Mouse (Mus musculus): ENCODE results near the gene Bach2.

The Bach2 gene

GRCm38 (mm10) chr4:32238366-32238854, at the start of gene Bach2:
Gene Bach2 (plus strand): TSS chr4:32238804.
- peak; percentile 93 for DNase-seq (ENCODE audit: low spot score)

DNA sequence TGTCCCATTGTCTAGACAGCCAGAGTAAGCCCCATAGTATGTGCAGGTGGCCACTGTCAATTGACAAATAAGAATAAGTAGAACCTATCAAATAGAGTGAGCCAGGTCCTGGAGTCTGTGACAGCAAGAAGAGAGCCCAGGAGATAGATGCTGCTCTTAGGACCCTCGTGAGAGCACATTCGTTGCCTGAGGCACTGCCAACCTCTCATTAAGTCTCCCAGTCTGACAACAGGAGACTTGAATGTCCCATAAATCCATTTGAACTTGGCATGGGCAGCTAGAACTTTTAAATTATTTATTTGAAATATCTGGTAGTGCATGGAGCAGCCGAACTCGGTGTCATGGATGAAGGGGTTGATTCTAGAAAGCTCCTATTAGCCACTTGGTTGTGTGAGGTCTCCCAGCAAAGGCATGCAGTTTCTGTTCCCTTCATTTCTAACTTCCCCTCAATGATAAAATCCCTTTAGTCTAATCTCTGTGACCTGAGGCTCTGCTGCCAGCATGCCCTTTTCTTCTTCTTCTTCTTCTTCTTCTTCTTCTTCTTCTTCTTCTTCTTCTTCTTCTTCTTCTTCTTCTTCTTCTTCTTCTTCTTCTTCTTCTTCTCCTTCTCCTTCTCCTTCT, 49.1 kb upstream of the Bach2 start:
- no peak for DNase-seq (ENCODE audit: low spot score)

- no peak for DNase-seq (ENCODE audit: low spot score)
Measured at GRCm38 (mm10) chr4:32190506-32190905, 48.1 kb upstream of the Bach2 start.

DNA sequence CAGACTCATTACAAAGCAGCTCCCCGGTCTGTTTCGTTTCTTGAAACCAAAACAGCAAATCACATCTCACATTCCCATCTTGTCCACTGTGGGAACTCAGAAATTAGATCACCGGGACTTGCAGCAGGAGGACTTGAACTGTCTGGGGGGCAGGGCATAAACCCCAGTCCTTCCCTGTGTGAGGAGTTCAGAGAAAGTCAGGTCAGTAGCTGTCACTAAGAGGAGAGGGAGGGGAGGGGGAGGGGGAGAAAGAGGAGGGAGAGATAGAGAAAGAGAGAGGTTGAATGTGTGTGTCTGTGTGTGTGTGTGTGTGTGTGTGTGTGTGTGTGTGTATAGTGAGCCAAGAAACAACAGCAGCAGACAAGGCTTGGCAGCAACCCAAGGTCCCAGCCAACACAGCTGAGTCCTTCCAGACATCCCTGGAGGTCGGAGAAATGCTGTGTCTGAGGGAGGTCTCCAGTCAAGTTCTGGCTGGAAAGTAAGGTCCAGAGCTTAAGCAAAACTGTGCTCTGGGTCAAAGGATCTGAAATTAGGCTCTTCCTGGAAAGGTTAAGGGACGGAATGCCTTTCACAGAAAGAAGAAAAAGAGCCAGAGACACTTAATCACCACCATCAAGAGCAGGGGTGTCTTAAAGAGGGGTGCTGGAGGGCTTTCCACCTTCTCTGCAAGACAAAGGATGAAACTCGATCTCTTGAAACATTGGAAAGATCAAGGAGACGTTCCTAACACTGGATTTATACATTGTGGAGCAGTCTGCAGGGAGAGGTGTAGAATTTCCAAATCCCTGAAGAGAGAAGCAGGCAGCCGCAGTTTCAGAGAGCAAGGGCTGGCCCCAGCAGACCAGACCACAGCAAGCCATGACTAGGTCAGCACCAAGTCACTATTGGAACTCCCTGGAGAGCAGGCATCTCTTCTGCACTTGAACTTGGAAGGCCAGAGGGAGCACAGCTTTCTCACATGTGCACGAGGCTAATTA, 42.4 kb upstream of the Bach2 start:
- no peak for DNase-seq (ENCODE audit: low spot score)

- DNase-seq (ENCODE audit: low spot score), result no peak
Measured at GRCm38 (mm10) chr4:32198031-32198430, 40.6 kb upstream of the Bach2 start.

DNA sequence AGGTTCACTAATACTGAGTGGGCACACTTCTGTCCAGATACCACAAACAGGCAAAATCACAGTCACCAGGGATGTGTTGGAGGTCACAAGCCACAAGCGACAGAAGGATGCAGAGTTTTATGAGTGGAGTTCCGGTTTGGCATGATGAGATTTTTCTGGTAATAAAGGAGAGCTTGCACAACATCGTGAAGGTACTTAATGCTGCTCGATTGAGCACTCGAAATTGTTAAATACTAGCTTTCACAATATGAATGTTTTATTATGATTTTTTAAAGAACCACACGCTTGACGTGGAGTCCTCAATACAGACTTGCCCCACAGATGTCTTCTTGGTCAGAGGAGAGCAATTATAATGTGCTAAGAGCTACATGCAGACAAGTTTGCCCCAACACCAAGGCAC, 40.0 kb upstream of the Bach2 start:
- no peak for DNase-seq (ENCODE audit: low spot score)

- peak; percentile 37 for DNase-seq (ENCODE audit: low spot score)
Measured at GRCm38 (mm10) chr4:32199156-32199555, 39.4 kb upstream of the Bach2 start.

DNA sequence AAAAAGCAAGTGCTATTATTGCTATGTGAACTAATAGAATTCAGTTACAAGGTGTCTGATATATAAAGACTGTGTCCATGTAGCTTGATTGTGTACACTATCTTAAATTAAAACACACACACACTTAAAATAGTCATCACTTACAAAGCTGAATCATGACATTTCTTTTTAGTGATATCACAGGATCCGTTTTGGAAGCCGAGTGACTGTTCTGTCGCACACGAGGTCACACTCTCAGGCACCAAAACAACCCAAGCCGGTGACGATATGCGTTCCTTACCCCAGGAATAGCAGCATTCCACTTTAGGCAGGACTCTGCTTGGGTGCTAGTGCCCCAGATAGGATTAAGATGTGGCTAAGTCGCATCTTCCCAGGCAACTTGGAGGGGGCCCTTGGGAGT, 37.5 kb upstream of the Bach2 start:
- DNase-seq (ENCODE audit: low spot score), result no peak

DNA sequence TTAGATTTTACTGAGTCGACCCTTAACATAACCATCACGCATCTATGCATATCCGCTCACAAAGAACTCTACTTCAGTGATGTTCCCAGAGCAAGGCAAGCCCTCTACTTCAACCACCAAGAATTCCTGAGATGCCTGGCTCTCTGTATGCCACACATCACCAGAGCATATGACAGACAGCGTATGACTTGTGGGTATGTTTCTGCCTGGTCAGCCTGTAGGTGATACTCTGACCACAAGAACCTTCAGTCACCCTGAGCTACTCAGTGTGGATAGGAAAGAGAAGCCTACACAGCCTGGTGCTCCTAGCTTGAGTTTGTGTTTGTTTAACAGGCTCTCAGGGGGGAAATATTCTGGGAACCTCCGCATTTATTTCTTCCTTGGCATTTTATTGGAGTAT, 36.2 kb upstream of the Bach2 start:
- DNase-seq (ENCODE audit: low spot score), result no peak

DNA sequence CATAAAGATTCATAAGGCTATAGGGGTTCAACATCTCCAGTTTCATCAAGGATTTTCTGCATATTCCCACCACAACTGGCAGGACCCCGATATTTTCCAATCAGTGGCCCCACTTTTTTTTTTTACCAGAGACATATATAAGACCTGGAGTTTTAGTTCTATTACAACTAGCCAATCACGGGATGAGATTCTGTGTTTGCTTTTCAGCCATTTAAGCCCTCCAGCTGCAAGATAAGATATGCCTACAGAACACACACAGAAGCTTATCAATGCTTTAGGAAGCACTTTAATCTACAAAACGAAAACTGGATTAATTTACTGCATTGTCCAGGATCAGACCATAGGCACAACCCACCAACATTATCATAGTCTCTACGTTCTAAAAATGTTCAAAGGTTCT, 33.8 kb upstream of the Bach2 start:
- no peak for DNase-seq (ENCODE audit: low spot score)

DNA sequence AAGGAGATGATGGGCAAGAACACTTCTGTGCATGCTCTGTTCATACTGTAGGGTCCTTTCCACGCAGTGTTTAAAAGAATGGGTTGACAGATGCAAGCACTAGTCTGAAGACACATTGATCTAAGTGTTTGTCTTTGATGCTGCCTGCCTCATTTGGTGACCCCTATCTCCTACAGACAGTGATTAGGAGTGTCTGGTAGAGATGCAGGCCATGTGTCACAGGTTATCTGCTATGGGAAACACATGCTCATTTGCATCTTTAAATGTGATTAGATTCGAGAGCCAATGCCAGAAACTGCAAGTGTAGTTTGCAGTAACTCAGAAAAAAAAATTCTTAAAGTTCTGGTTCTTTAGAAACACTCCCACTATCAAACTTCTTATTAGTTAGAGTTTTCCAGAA, 32.8 kb upstream of the Bach2 start:
- DNase-seq (ENCODE audit: low spot score), result no peak

DNA sequence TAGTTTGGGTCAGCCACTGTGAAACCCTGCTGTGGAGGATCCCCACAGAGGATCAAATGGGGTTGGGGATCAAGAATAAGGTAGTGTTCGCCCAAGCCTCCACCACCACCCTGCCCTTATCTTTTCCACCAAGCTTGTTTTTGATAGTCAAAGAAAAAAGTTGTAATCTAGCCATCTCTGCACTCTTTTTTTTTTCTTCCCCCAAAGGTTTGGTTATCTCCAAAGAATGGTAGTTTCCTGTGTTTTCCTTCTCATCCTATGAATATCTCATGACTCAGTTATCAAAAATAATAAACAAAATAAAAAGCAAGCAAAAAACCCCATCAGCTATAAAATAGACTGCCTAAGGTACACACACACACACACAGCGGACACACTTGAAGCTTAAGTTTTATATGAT, 28.6 kb upstream of the Bach2 start:
- no peak for DNase-seq (ENCODE audit: low spot score)

GRCm38 (mm10) chr4:32210424-32211184, 28.0 kb upstream of the Bach2 start:
- no peak for DNase-seq (ENCODE audit: low spot score)

DNA sequence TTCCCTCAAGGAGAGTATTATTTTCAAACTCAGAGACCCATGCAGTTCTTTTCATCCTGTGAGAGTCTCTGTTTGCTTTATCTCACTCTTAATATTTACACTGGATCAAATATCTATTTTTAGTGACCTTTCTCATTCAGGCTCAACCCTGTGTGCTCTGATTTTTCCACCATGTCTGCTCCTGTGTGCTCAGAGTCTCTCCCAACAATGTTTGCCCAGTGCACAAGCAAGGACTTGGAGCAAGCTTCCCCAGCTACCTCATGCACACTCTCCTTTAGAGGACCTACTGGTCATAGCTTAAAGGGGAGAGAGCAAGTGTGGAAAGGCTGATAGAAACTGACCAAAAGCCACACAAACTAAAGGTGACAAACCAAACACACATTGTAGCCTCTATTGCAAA, 26.0 kb upstream of the Bach2 start:
- DNase-seq (ENCODE audit: low spot score), result no peak

DNA sequence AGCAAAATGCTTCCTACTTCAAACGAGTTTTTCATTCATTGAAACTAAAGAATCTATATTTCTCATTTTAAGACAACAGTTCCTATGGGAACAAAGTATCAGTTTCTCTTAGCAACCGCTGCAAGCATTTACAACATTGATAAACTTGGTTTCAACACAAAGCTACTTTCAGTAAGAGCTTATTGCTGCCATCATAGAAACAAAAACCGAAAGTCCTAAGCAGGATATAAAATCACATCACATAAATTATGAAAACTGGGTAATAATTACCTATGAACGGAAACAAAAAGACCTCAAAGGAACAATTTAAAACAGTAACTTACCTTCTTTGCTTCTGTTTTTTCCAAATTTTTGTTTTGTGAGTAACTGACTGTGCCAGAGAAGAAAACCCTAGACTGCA, 22.1 kb upstream of the Bach2 start:
- no peak for DNase-seq (ENCODE audit: low spot score)

DNA sequence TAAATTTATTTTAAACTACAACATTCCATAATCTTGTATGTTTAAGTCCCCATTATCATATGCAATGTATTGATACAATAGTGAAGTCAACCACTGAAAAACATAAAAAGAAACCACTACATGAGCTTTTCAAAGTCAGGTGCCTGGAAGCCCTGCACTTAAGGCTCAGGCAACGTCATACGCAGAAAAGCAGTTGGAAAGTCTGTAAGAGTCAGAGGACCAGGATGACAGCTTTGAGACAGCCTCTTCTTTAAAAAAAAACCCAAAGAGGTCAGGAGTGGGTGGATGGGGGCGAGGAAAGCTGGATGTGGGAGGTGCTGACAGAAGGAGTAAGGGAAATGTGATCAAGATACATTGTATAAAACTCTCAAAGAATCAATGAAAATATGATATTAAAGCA, 21.6 kb upstream of the Bach2 start:
- DNase-seq (ENCODE audit: low spot score), result no peak

GRCm38 (mm10) chr4:32217593-32217992, 21.0 kb upstream of the Bach2 start:
- peak; percentile 73 for DNase-seq (ENCODE audit: low spot score)

DNA sequence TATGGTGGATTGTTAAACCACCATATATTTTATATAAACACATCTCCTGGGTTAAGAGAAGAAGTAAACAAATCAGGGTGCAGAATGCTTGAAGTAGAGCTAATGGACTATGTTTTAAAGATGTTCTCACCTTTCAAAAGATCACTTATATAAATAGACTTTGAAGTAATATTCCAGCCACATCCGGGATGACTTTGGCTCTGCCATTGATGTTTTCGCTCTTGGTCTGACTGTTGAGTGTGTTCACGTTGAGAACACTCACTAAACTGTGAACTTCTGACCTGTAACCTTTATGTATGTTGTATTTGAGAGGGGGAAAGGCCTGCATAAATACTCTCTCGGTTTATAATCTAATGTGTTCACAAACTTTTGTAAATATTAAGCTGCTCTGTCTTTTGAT, 20.2 kb upstream of the Bach2 start:
- DNase-seq (ENCODE audit: low spot score), result no peak

DNA sequence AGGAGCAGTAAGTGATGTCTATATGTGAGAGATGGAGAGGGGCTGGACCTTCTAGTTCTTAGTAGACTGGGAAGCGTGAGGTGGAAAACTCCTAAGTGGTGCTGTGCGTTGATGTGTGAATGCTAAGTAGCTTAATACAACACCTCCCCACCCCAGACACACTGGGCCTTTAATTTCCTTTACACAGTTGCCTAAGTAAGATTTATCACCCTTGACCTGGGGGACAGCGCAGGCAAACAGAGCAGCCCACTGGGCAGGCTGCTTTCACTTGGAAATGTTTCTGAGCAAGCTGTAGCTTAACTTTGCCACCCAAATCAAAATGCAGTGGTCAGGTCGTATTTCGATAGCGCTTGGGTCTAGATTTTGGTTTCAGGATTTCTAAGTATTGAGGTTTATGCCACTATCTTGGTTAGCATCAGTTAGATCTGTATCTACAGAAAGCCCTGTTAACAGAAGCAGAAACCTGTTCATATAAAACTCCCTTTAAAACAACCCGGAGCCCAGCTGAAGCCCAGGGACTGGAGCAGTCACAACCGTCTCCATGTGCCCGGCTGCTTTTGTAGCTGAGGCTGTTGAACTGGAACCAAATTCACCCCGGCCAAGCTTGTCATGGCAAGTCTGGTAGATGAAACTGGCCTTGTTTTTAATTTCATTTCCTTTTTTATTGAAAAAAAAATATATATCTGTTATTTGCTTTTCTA, 19.0 kb upstream of the Bach2 start:
- DNase-seq (ENCODE audit: low spot score), result no peak

DNA sequence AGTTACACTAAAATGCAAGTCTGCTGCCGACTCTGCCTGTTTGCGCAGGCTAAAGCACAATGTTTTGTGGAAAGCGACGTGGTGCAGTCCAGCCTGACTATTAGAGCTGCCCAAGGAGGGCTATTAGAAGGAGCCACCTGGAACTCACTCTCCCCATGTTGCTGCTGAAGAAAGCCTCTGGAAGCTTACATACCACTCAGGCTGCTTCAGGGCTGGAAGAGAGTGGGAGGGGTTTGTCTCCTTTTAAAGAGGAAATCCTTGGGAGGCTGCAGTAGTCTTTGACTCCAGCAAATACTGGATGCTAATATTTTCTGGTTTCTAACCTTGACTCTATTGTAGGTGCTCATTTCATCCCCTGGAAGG, 18.5 kb upstream of the Bach2 start:
- DNase-seq (ENCODE audit: low spot score), result no peak

GRCm38 (mm10) chr4:32220961-32221360, 17.6 kb upstream of the Bach2 start:
- no peak for DNase-seq (ENCODE audit: low spot score)

DNA sequence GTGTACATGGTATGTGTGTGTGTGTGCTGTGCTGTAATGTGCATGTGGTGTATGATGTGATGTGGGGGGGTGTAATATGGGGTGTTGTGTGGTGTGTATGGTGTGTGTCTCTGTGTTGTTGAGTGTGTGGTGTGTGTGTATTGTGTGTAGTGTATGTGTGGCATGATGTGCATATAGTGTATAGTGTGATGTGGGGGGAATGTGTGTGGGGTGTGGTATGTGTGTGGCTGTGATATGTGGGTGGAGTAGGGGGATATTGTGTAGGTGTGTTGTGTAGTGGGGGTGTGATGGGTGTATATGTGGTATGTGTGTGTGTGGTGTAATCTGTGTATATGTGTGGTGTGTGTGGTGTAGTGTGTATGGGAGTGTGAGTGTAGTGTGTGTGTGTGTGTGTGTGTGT, 15.0 kb upstream of the Bach2 start:
- no peak for DNase-seq (ENCODE audit: low spot score)

All from layer of hippocampus, adult 11-12 months (tissue).